Mouse (Mus musculus) forelimb bud, embryonic 11.5 days (tissue): Measurements from ENCODE around the gene Slc30a9.

ENCODE experiments used
- DNase-seq: peaks from one replicate; pipeline ENCODE4 v3.0.0-alpha.2; 2012; ENCODE audit warnings: low read depth, low spot score

Slc30a9 gene

GRCm38 (mm10) chr5:67306698-67307521 lies at the start of gene Slc30a9:
Gene Slc30a9, plus strand, starts transcription at chr5:67306955.
- DNase-seq = peak; percentile 88

- no peak for DNase-seq
These were observed 48.3 kb upstream of the Slc30a9 start for GRCm38 (mm10) chr5:67258473-67258872.

GRCm38 (mm10) chr5:67260159-67260530 lies 46.6 kb upstream of the Slc30a9 start:
- no peak for DNase-seq

- peak; percentile 95 for DNase-seq
These were observed 46.0 kb upstream of the Slc30a9 start, which contains the start of gene Tmem33 for GRCm38 (mm10) chr5:67260531-67261371. Gene Tmem33, plus strand, starts transcription at chr5:67260565.

- DNase-seq = no peak
These were observed 43.8 kb upstream of the Slc30a9 start for GRCm38 (mm10) chr5:67262964-67263363.

- DNase-seq = no peak
These were observed 40.6 kb upstream of the Slc30a9 start for GRCm38 (mm10) chr5:67266106-67266505.

- no peak for DNase-seq
These were observed 37.4 kb upstream of the Slc30a9 start for GRCm38 (mm10) chr5:67269309-67269708.

GRCm38 (mm10) chr5:67279407-67279806 lies 27.3 kb upstream of the Slc30a9 start:
- DNase-seq = no peak

GRCm38 (mm10) chr5:67279840-67280239 lies 26.9 kb upstream of the Slc30a9 start:
- no peak for DNase-seq

GRCm38 (mm10) chr5:67280400-67280799 lies 26.4 kb upstream of the Slc30a9 start:
- no peak for DNase-seq

GRCm38 (mm10) chr5:67295029-67295428 lies 11.7 kb upstream of the Slc30a9 start:
- DNase-seq = no peak

GRCm38 (mm10) chr5:67295682-67296081 lies 11.1 kb upstream of the Slc30a9 start:
- DNase-seq = no peak

- DNase-seq = no peak
These were observed 10.6 kb upstream of the Slc30a9 start for GRCm38 (mm10) chr5:67296171-67296570.

- no peak for DNase-seq
These were observed 9.5 kb upstream of the Slc30a9 start for GRCm38 (mm10) chr5:67297026-67297813.

- no peak for DNase-seq
These were observed 6.8 kb upstream of the Slc30a9 start for GRCm38 (mm10) chr5:67299847-67300412.

- DNase-seq = no peak
These were observed 5.7 kb upstream of the Slc30a9 start for GRCm38 (mm10) chr5:67300926-67301597.

- DNase-seq = no peak
These were observed 4.9 kb upstream of the Slc30a9 start for GRCm38 (mm10) chr5:67301722-67302331.

- no peak for DNase-seq
These were observed 2.9 kb upstream of the Slc30a9 start for GRCm38 (mm10) chr5:67303816-67304215.

- no peak for DNase-seq
These were observed 986 bp downstream of the Slc30a9 start for GRCm38 (mm10) chr5:67307659-67308222.
